Mouse (Mus musculus) liver, embryonic 11.5 days (tissue): ENCODE results near the gene Gpr45. TPM values are rescaled to one million over a fixed set of nuclear protein-coding genes. Genes with fewer than 3 reads are reported as not detected.

Experiments used
- ATAC-seq: fragments of 200-750 bp; cut with Nextera tagmentation; replicated peaks from 2 replicates; pipeline ENCODE4 v1.8.0; 2017; ENCODE audit warnings: moderate number of reproducible peaks, mild to moderate bottlenecking, moderate TSS enrichment, moderate library complexity; ENCODE audit not compliant: low FRiP score
- DNase-seq: peaks from one replicate; pipeline ENCODE4 v3.0.0-alpha.2; 2017; ENCODE audit warnings: low spot score
- H3K27ac ChIP-seq: fragments of 300-500 bp; sonication (generic); 2 replicates; pipeline ENCODE4 v1.5.1; 2014; ENCODE audit warnings: mild to moderate bottlenecking, low read depth, low read length, control low read depth
- H3K27me3 ChIP-seq: fragments of 300-500 bp; sonication (generic); replicated peaks from 2 replicates; pipeline ENCODE4 v1.6.1; 2014; ENCODE audit warnings: low read length, mixed read lengths; ENCODE audit not compliant: control insufficient read depth, insufficient read depth
- H3K36me3 ChIP-seq: fragments of 300-500 bp; sonication (generic); 2 replicates; pipeline ENCODE4 v1.6.1; 2014; ENCODE audit warnings: mild to moderate bottlenecking, low read length, moderate library complexity, mixed read lengths; ENCODE audit not compliant: control insufficient read depth, insufficient read depth
- H3K4me1 ChIP-seq: fragments of 300-500 bp; sonication (generic); replicated peaks from 2 replicates; pipeline ENCODE4 v1.6.1; 2014; ENCODE audit warnings: low read length, mixed read lengths; ENCODE audit not compliant: control insufficient read depth, insufficient read depth
- H3K4me2 ChIP-seq: fragments of 300-500 bp; sonication (generic); 2 replicates; pipeline ENCODE4 v1.6.1; 2014; ENCODE audit warnings: mild to moderate bottlenecking, control low read depth, moderate library complexity
- H3K4me3 ChIP-seq: fragments of 300-500 bp; sonication (generic); 2 replicates; pipeline ENCODE4 v1.5.1; 2014; ENCODE audit warnings: low read depth, low read length, control low read depth
- H3K9ac ChIP-seq: fragments of 300-500 bp; sonication (generic); 2 replicates; pipeline ENCODE4 v1.6.1; 2014; ENCODE audit warnings: low read depth, low read length, control low read depth
- H3K9me3 ChIP-seq: fragments of 300-500 bp; sonication (generic); 2 replicates; pipeline ENCODE4 v1.6.1; 2016; ENCODE audit warnings: low read length, inconsistent platforms, mixed read lengths; ENCODE audit not compliant: control insufficient read depth
- WGBS: fragments of 180-500 bp; shearing (Covaris S2); extraction: QIAGEN DNeasy Blood & Tissue Kit; methylation state at CpG from one replicate; pipeline ENCODE4 v1.1.7; 2014; 5-methylcytosine and 5-hydroxymethylcytosine counted together
- polyA plus RNA-seq: library from polyadenylated mRNA; unstranded; fragments of >200 nt; fragmentation: Nextera tagmentation; extraction: Ambion mirVana; gene quantifications from 2 replicates; pipeline ENCODE4 v1.2.1, GENCODE M21; 2014

Gpr45 gene
- polyA plus RNA-seq, 1 experiment from 2014 or later: 2.3 TPM

DNA sequence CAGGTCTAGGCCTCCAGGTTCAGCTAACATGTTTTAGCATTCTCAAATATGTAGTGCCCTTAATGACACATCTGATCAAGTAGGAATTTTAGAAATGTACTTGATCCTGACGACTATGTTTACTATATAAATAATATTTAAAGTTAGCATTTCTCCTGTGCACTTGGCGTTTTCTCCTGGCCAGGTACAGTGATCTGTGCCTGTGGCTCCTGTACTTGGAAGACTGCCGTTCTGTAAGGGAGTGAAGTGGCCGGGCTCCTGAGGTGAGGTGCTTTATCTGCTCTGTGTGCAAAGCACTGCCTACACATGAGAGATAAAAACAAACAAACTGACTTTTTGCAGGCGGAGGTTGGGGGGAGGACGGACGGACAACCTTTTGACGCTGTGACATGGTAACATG lies 113.9 kb downstream of the Gpr45 start:
- no peaks in the 10 kb centered on the region for H3K9me3 ChIP-seq
- H3K27me3 ChIP-seq: no peaks in the 10 kb centered on the region
- 81% methylated on average over 8 of the region's 8 CpGs for WGBS
- ATAC-seq (no peak), DNase-seq (no peak)
- no peak overlapping the region for H3K4me3 ChIP-seq
- peaks cover 5% of the 10 kb centered on the region; the same call in 1 of the 2 replicates for H3K36me3 ChIP-seq
- H3K27ac ChIP-seq: no peak overlapping the region
- no peak overlapping the region for H3K4me2 ChIP-seq
- no peak overlapping the region for H3K9ac ChIP-seq
- no peaks in the 10 kb centered on the region for H3K4me1 ChIP-seq

DNA sequence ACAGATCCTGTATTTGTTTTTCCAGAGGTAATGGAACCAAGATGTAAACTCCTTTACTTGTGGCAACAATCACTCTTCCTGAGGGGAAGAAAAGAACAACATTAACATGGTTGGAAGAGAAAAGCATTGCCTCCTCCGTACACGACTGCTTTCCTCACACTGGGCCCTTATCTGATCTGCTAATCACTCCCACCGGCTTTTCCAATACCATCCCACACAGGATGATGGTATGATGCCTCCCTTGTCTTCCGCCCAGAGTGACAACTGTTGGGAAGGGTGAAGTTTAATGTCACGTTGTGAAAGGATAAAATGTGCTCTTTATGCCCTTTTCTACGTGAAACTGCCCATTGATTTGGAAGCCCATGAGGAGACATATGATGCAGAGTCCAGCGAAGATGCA lies 114.9 kb downstream of the Gpr45 start:
- Histone ChIP-seq H3K27me3 (no peaks in the 10 kb centered on the region), H3K9ac (no peak overlapping the region), H3K4me3 (no peak overlapping the region), H3K36me3 (peaks cover 5% of the 10 kb centered on the region; the same call in 1 of the 2 replicates), H3K4me2 (no peak overlapping the region), H3K27ac (no peak overlapping the region), H3K9me3 (no peaks in the 10 kb centered on the region), H3K4me1 (no peaks in the 10 kb centered on the region)
- ATAC-seq: no peak
- WGBS: 74% methylated on average over 7 of the region's 7 CpGs
- DNase-seq: no peak

DNA sequence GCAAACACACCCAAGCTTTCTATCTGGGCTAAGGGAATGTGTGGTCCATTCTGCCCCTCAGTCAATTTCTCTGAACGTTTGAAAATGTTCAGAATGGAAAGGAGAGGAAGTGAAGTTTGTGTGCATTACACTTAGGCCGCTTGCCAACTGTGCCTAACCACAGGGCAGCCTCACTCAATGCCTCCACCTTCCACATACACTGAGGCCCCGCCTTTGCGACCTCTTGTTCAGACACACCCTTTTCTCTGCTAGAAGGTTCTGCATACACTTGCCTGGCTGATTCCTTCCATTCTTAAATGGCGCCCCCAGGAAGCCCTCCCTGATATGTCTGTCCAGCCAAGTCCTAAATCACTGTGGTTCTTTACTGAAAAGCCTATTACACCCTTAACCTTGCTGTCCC lies 118.1 kb downstream of the Gpr45 start:
- DNase-seq (no peak), ATAC-seq (no peak)
- no peak overlapping the region for H3K9ac ChIP-seq
- H3K4me2 ChIP-seq: no peak overlapping the region
- no peaks in the 10 kb centered on the region for H3K27me3 ChIP-seq
- whole genome bisulfite sequencing: 80% methylated on average over 5 of the region's 5 CpGs
- H3K4me3 ChIP-seq: no peak overlapping the region
- H3K4me1 ChIP-seq: no peaks in the 10 kb centered on the region
- peaks cover 9% of the 10 kb centered on the region; the same call in 1 of the 2 replicates for H3K36me3 ChIP-seq
- H3K9me3 ChIP-seq: no peaks in the 10 kb centered on the region
- no peak overlapping the region for H3K27ac ChIP-seq

DNA sequence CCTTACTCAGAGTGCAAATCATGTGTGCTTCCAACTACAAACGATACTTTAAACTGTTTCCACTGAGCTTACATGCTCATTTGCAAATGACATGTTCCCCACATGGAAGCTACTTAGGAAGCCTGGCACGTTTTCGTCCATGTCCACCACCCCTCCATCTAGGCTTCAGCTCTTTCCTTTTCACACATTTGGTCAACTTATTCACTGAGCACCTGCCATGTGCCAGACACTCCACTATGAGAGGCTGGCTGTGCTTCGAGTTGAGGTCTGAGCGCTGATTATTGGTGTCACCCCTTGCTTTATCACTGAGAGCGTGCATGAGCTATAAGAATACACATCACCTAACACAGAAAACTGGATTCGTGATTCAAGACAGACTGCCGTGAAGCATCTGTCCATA lies 119.4 kb downstream of the Gpr45 start:
- Histone ChIP-seq H3K27ac (no peak overlapping the region), H3K9me3 (no peaks in the 10 kb centered on the region), H3K27me3 (no peaks in the 10 kb centered on the region), H3K4me2 (no peak overlapping the region), H3K4me3 (no peak overlapping the region), H3K9ac (no peak overlapping the region), H3K4me1 (no peaks in the 10 kb centered on the region), H3K36me3 (peaks cover 6% of the 10 kb centered on the region; the same call in 1 of the 2 replicates)
- DNase-seq: no peak
- WGBS: 90% methylated on average over 8 of the region's 8 CpGs
- ATAC-seq: no peak

DNA sequence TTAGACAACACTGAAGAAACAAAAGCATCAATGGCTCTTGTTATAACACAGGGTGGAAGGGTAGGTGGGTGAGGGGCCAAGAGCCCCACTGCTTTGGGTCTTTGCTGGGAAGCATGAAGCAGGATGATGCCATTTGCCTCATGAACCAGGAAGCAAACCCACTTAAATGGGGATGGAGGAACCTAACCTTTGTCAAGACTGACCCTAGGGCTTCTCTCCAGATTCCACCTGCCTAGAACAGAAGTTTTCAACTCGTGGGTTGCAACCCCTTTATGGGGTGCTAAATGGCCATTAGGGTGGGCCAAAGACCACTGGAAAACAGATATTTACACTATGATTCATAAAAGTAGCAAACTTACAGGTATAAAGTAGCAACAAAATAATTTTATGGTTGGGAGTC lies 119.9 kb downstream of the Gpr45 start:
- peaks cover 4% of the 10 kb centered on the region; the same call in 1 of the 2 replicates for H3K36me3 ChIP-seq
- 68% methylated on average over 1 of the region's 1 CpGs for WGBS
- DNase-seq: no peak

DNA sequence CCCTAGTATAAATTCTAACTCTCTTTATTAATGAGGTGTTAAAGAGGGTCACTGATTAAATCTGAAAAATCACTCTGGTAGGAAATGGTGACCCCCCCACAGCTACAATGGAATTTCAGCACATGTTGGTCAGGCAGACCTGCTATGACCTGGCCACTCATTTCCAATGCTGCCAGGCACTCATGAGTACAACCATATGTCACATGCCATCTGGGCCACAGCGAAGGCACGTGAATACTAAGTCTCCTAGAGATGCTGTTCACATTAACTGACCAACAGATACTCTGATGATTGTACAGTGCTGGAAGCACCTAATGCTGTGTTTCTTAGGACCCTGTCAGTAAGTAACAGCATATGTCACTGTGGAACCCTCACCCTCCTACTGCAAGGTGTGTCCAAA lies 122.1 kb downstream of the Gpr45 start:
- Histone ChIP-seq H3K27ac (no peak overlapping the region), H3K27me3 (no peaks in the 10 kb centered on the region), H3K4me3 (no peak overlapping the region), H3K36me3 (peaks cover 4% of the 10 kb centered on the region; the same call in 1 of the 2 replicates), H3K9ac (no peak overlapping the region), H3K4me1 (no peaks in the 10 kb centered on the region), H3K4me2 (no peak overlapping the region), H3K9me3 (no peaks in the 10 kb centered on the region)
- ATAC-seq (no peak), DNase-seq (no peak)
- 91% methylated on average over 2 of the region's 2 CpGs for WGBS

More for the DNA sequence above, 119.9 kb downstream of the Gpr45 start:
- no peak for ATAC-seq
- H3K4me1 ChIP-seq: no peaks in the 10 kb centered on the region
- H3K27ac ChIP-seq: no peak overlapping the region
- no peak overlapping the region for H3K4me2 ChIP-seq
- H3K9me3 ChIP-seq: no peaks in the 10 kb centered on the region
- H3K4me3 ChIP-seq: no peak overlapping the region
- H3K27me3 ChIP-seq: no peaks in the 10 kb centered on the region
- no peak overlapping the region for H3K9ac ChIP-seq

DNA sequence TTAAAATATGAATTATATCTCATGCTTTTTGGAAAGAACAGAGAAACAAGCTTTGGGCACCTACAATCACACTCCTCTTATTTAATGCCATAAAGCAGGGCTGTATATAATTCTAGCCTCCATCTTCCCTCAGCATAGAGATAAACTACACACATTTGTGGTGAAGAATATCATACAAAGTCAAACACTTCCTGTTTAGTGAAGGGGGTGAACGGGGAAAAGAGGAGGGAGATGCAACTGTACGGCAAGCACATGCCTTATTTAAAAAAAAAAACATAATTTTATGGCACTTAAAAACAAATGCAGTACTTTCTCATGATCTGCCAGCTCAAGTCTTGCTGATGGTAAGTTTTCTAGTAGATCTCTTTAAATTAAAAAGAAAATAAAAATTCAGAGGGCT lies 125.5 kb downstream of the Gpr45 start:
- no peak for DNase-seq

DNA sequence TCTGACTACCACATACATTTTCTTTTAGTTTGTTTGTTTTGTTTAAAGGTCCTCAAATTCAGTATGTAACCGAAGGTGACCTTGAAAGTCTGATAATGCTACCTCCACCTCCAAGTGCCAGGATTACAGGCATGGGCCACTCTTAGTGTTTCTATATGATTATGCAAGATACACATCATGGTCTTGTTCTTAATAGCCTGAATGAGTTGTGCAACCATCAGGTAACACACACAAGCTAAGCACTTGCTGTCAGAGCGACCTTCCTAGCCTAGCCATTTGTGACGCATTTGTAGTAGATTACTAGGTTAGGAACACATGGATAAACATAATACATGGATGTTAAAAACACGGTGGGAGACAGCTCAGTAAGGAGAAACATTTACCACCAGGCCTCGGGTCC lies 130.3 kb downstream of the Gpr45 start:
- no peak overlapping the region for H3K27ac ChIP-seq
- no peaks in the 10 kb centered on the region for H3K27me3 ChIP-seq
- H3K9me3 ChIP-seq: no peaks in the 10 kb centered on the region
- no peak overlapping the region for H3K4me3 ChIP-seq
- H3K4me1 ChIP-seq: no peaks in the 10 kb centered on the region
- no peak for DNase-seq
- ATAC-seq: no peak
- H3K9ac ChIP-seq: no peak overlapping the region
- WGBS: 80% methylated on average over 5 of the region's 5 CpGs
- no peaks in the 10 kb centered on the region for H3K36me3 ChIP-seq
- no peak overlapping the region for H3K4me2 ChIP-seq

More for the DNA sequence above, 125.5 kb downstream of the Gpr45 start:
- no peak overlapping the region for H3K4me3 ChIP-seq
- no peak overlapping the region for H3K9ac ChIP-seq
- no peaks in the 10 kb centered on the region for H3K27me3 ChIP-seq
- no peak overlapping the region for H3K4me2 ChIP-seq
- no peaks in the 10 kb centered on the region for H3K4me1 ChIP-seq
- H3K27ac ChIP-seq: no peak overlapping the region
- no peaks in the 10 kb centered on the region for H3K9me3 ChIP-seq
- H3K36me3 ChIP-seq: peaks cover 4% of the 10 kb centered on the region; the same call in 1 of the 2 replicates
- no peak for ATAC-seq
- 60% methylated on average over 2 of the region's 2 CpGs for WGBS
